Mouse (Mus musculus): ENCODE results near the gene Mpi. TPM values are rescaled to one million over a fixed set of nuclear protein-coding genes. Genes with fewer than 3 reads are reported as not detected.

The Mpi gene
- total and polyA plus RNA-seq, 3 experiments = 28.2 to 37.3 (median 28.6) TPM

- TF ChIP-seq RCOR1 (conservative IDR thresholded peaks at IDR 0.05; ENCODE audit: low read depth, low read length) (no peak), JUN (IDR thresholded peaks at IDR 0.05; ENCODE audit: insufficient read depth, low read depth, low read length) (peak; percentile 27; the same call in 1 of the 2 replicates), ZC3H11A (IDR thresholded peaks at IDR 0.05; ENCODE audit: low read depth, low read length) (no peak), TBP (conservative IDR thresholded peaks at IDR 0.05; ENCODE audit: low read depth, low read length) (no peak)
Measured at GRCm38 (mm10) chr9:57559568-57559967, 7.0 kb upstream of the Mpi start (continued).

- peaks cover 10 to 54% of the 10 kb centered on the region in 2 experiments for H3K4me1 ChIP-seq (ENCODE audit: control insufficient read depth in 1 of 2, insufficient read depth in 2 of 2)
Measured at GRCm38 (mm10) chr9:57558625-57559024, 6.1 kb upstream of the Mpi start.

GRCm38 (mm10) chr9:57557215-57557614, 4.7 kb upstream of the Mpi start:
- Histone ChIP-seq H3K9me3 (replicated peaks; ENCODE audit: low read length) (no peaks in the 10 kb centered on the region), H3K9ac (ENCODE audit: insufficient read depth, low read depth) (0 out of 2 replicates have a peak overlapping the region, but pooled peaks have one; percentile 14), H3K4me1 (ENCODE audit: control insufficient read depth in 1 of 2, insufficient read depth in 2 of 2) (peaks cover 8 to 48% of the 10 kb centered on the region in 2 experiments), H3K4me2 (ENCODE audit: insufficient read depth, low read depth, poor library complexity, severe bottlenecking) (peak overlapping the region; percentile 57; the same call in 1 of the 2 replicates), H3K4me3 (replicated peaks in 1 of 3; ENCODE audit: low read depth in 2 of 3, low read length in 2 of 3, poor library complexity in 1 of 3) (no peak overlapping the region), H3K36me3 (replicated peaks in 1 of 2; ENCODE audit: control insufficient read depth in 1 of 2, insufficient read depth in 1 of 2, low read length in 1 of 2) (no peaks in the 10 kb centered on the region), H3K27me3 (replicated peaks) (no peaks in the 10 kb centered on the region), H3K79me2 (replicated peaks; ENCODE audit: control insufficient read depth, extremely low read depth, insufficient read depth, poor library complexity, severe bottlenecking) (peaks cover 11% of the 10 kb centered on the region), H3K27ac (ENCODE audit: insufficient read depth, low read depth) (no peak overlapping the region)
- dilution Hi-C loops (cut with MboI; ENCODE audit: extremely low pct_ligation_motif_present, extremely low pct_unique_long_range_greater_than_20kb, low sequenced_read_pairs) (no loop called here), in situ Hi-C loops (cut with MboI; ENCODE audit: low pct_ligation_motif_present, low pct_unique_long_range_greater_than_20kb, low sequenced_read_pairs) (no loop called here)
- DNase-seq (ENCODE audit: extremely low read depth) = no peak
- TF ChIP-seq ZMIZ1 (IDR thresholded peaks at IDR 0.05; ENCODE audit: low read depth, low read length) = no peak
- TF ChIP-seq ETS1 (conservative IDR thresholded peaks at IDR 0.05; ENCODE audit: low read depth, low read length) = no peak
- peak; percentile 85 for TF ChIP-seq IRF4 (IDR thresholded peaks at IDR 0.05; ENCODE audit: low read depth, low read length)
- 0 out of 2 replicates have a peak, but pooled peaks have one; percentile 24 for TF ChIP-seq MXI1 (IDR thresholded peaks at IDR 0.05; ENCODE audit: low read depth, low read length)
- TF ChIP-seq EP300 (IDR thresholded peaks at IDR 0.05; ENCODE audit: low read length) = peak; percentile 66
- no peak for TF ChIP-seq MEF2A (IDR thresholded peaks at IDR 0.05; ENCODE audit: borderline replicate concordance, low read depth, low read length)
- no peak for TF ChIP-seq ZKSCAN1 (IDR thresholded peaks at IDR 0.05; ENCODE audit: borderline replicate concordance, low read depth, low read length)
- TF ChIP-seq GABPA (IDR thresholded peaks at IDR 0.05; ENCODE audit: insufficient replicate concordance, low read depth, low read length) = no peak
- no peak for TF ChIP-seq CHD2 (IDR thresholded peaks at IDR 0.05; ENCODE audit: low read length)
- no peak for TF ChIP-seq USF2 (conservative IDR thresholded peaks at IDR 0.05; ENCODE audit: low read depth, low read length)
- TF ChIP-seq USF1 (IDR thresholded peaks at IDR 0.05; ENCODE audit: low read depth, low read length) = no peak
- TF ChIP-seq NELFE (IDR thresholded peaks at IDR 0.05; ENCODE audit: low read depth, low read length) = no peak
- TF ChIP-seq TCF12 (IDR thresholded peaks at IDR 0.05; ENCODE audit: low read depth, low read length) = no peak
- no peak for TF ChIP-seq POLR2AphosphoS2 (IDR thresholded peaks at IDR 0.05; ENCODE audit: low read depth, low read length)
- 0 out of 2 replicates have a peak, but pooled peaks have one; percentile 12 for TF ChIP-seq SIN3A (IDR thresholded peaks at IDR 0.05; ENCODE audit: low read length)
- no peak for TF ChIP-seq RAD21 (IDR thresholded peaks at IDR 0.05; ENCODE audit: low read depth, low read length)
- no peak for TF ChIP-seq MAZ (IDR thresholded peaks at IDR 0.05; ENCODE audit: low read depth, low read length)
- no peak for TF ChIP-seq RCOR1 (conservative IDR thresholded peaks at IDR 0.05; ENCODE audit: low read depth, low read length)
- TF ChIP-seq TBP (conservative IDR thresholded peaks at IDR 0.05; ENCODE audit: low read depth, low read length) = 0 out of 2 replicates have a peak, but pooled peaks have one; percentile 30
- no peak for TF ChIP-seq E2F4 (IDR thresholded peaks at IDR 0.05; ENCODE audit: insufficient replicate concordance, low read depth, low read length)
- TF ChIP-seq MYC (IDR thresholded peaks at IDR 0.05; ENCODE audit: low read depth, low read length) = no peak

More at GRCm38 (mm10) chr9:57558625-57559024, 6.1 kb upstream of the Mpi start:
- no peak for DNase-seq (ENCODE audit: extremely low read depth)
- Histone ChIP-seq H3K27ac (ENCODE audit: insufficient read depth, low read depth) (0 out of 2 replicates have a peak overlapping the region, but pooled peaks have one; percentile 3), H3K9ac (ENCODE audit: insufficient read depth, low read depth) (no peak overlapping the region), H3K79me2 (replicated peaks; ENCODE audit: control insufficient read depth, extremely low read depth, insufficient read depth, poor library complexity, severe bottlenecking) (peaks cover 25% of the 10 kb centered on the region), H3K9me3 (replicated peaks; ENCODE audit: low read length) (no peaks in the 10 kb centered on the region), H3K4me3 (replicated peaks in 1 of 3; ENCODE audit: low read depth in 2 of 3, low read length in 2 of 3, poor library complexity in 1 of 3) (no peak overlapping the region), H3K36me3 (replicated peaks in 1 of 2; ENCODE audit: control insufficient read depth in 1 of 2, insufficient read depth in 1 of 2, low read length in 1 of 2) (no peaks in the 10 kb centered on the region), H3K27me3 (replicated peaks) (no peaks in the 10 kb centered on the region), H3K4me2 (ENCODE audit: insufficient read depth, low read depth, poor library complexity, severe bottlenecking) (no peak overlapping the region)
- dilution Hi-C loops (cut with MboI; ENCODE audit: extremely low pct_ligation_motif_present, extremely low pct_unique_long_range_greater_than_20kb, low sequenced_read_pairs) = no loop called here
- TF ChIP-seq USF2 (conservative IDR thresholded peaks at IDR 0.05; ENCODE audit: low read depth, low read length) (no peak), POLR2AphosphoS2 (IDR thresholded peaks at IDR 0.05; ENCODE audit: low read depth, low read length) (no peak), SIN3A (IDR thresholded peaks at IDR 0.05; ENCODE audit: low read length) (no peak), ZC3H11A (IDR thresholded peaks at IDR 0.05; ENCODE audit: low read depth, low read length) (no peak), IRF4 (IDR thresholded peaks at IDR 0.05; ENCODE audit: low read depth, low read length) (peak; percentile 63; the same call in 1 of the 2 replicates), GABPA (IDR thresholded peaks at IDR 0.05; ENCODE audit: insufficient replicate concordance, low read depth, low read length) (no peak), ETS1 (conservative IDR thresholded peaks at IDR 0.05; ENCODE audit: low read depth, low read length) (no peak), MYC (IDR thresholded peaks at IDR 0.05; ENCODE audit: low read depth, low read length) (0 out of 2 replicates have a peak, but pooled peaks have one; percentile 30), BHLHE40 (IDR thresholded peaks at IDR 0.05; ENCODE audit: low read depth, low read length) (no peak), PAX5 (IDR thresholded peaks at IDR 0.05; ENCODE audit: low read length) (no peak), USF1 (IDR thresholded peaks at IDR 0.05; ENCODE audit: low read depth, low read length) (no peak), POLR2A (IDR thresholded peaks at IDR 0.05; ENCODE audit: low read depth, low read length) (0 out of 2 replicates have a peak, but pooled peaks have one; percentile 32), JUN (IDR thresholded peaks at IDR 0.05; ENCODE audit: insufficient read depth, low read depth, low read length) (no peak), EP300 (IDR thresholded peaks at IDR 0.05; ENCODE audit: low read length) (peak; percentile 60), RAD21 (IDR thresholded peaks at IDR 0.05; ENCODE audit: low read depth, low read length) (no peak)
- in situ Hi-C loops (cut with MboI; ENCODE audit: low pct_ligation_motif_present, low pct_unique_long_range_greater_than_20kb, low sequenced_read_pairs) = no loop called here
